Mouse (Mus musculus) urinary bladder, adult 18-20 months (tissue): ENCODE measurements at regions not wholly inside any gene's neighbourhood (a gene's known extent, or its start where the extent isn't known, plus 50 kb on each side); places are given as distances from the start of the nearest gene placed in this dataset.

Source experiments
- DNase-seq, 2 experiments: peaks; one replicate each; pipeline ENCODE4 v3.0.0; 2022; ENCODE audit warnings: low spot score in 2 of 2, mixed read lengths in 2 of 2

DNA sequence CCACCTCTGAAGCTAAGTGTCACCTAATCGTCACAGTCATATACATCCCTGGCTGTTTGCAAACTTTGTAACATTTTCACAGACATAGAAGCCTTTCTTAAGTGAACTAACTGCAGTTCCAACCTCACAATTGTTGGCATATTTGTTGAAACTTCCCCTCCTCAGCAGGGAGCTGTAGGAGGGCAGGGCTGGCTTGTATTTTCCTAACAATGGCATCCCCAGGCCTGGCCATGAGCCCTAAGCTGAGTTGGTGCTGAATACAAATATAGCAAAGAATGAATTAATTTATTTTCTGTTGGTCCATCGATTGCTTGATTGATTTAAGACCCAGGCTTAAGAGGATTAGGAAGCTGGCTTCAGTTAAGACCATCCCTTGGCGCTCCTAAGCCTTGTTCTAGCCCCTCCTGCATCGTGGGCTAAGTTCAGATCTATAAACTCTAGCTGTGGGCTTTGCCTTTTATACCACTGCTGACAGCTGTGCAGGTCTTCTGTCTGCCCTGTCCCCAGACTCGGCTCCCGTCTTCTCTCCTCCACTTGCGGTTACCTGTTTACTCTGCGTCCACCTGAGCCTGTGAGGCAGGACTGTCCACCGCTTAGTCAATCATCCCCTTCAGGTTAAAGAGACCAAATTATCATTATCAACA lies 269.8 kb downstream of the Hlx start:
- DNase-seq, result no peak

DNA sequence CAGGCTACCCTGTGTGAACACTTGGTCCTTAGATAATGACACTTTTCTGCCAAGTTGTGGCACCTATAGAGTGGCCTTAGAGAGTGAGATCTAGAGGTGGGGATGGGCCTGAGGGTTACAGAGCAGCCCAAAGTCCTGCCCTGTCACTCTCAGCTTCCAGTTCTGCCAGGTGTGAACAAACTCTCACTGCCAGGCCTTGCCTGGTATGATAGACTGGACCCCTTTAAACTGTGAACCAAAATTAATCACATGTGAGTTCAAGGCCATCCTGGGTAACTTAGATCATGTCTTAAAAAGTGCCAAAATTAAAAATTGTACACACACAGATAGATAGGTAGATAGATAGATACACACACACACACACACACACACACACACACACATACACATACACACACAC lies 271.0 kb downstream of the Hlx start:
- DNase-seq, result no peak

DNA sequence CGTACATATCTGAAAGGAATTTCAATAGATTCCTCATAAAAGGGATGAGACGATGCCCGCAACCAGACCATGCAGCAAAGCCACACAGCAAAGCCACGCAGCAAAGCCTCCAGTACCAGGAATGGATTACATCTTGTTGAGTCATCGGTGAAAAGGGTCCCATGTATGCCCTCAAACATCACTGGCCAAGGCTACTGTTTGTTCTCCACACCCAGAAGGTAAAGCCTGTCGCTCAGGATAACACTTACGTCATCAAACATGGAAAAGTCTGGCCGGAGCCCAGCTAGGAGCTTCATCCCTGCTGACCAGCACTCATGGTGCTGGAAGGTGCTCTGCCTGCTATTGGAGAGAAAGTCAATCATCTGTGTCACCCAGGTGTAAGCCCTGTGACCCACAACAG lies 275.7 kb downstream of the Hlx start:
- no peak for DNase-seq

DNA sequence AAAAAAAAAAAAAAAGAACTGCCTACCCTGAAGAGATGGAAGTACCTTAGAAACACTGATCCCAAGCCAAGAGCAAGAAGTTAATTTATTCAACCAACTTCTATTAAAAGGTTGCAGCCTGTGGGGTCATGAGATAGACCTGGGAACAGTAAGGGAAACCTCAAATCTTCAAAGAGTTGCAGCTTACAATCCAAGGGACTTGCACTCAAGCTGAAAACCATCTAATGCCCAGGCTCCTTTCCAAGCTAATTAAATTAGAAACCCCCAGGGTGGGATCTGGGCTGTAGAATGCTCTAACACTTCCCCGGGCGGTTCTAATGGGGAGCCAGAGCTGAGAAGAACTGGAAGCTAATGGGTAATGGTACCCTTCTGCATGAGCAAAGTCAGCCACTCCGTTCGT lies 278.0 kb downstream of the Hlx start:
- DNase-seq, result no peak

DNA sequence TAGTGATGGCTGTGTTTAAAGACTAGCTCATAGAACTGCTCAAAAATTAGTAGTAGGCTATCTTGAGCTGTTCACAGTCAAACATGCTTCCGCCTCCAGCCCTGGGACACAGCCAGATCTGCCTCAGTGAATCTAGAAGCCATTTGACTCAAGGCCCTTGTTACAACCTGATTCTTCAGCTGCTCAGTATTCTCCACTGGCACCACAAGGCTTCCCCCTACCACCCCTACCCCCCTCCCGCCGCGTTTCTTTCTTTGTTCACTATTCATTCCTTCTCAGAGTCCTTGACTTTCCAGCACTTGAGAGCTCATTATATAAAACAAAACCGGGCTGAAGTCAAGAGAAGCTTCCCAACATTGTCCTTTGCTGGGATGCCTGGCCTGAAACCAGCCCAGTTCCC lies 278.7 kb downstream of the Hlx start:
- DNase-seq, result no peak

DNA sequence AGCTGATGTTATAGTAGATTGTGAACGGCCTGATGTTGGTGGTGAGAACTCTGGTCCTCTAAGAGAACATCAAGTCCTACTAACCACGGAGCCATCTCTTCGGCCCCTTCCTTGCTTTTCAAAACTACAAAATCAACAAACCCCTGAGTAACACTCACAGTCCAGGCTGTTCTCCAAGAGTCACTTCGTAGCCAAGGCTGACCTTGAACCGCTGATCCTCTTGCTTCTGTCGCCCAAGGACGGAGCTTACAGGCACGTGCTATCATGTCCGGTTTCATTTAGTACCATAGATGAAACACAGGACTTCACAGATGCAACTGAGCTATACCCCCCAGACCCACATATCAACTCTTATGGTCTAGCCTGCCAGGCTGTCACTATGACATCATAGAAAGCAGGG lies 279.4 kb downstream of the Hlx start:
- no peak for DNase-seq

DNA sequence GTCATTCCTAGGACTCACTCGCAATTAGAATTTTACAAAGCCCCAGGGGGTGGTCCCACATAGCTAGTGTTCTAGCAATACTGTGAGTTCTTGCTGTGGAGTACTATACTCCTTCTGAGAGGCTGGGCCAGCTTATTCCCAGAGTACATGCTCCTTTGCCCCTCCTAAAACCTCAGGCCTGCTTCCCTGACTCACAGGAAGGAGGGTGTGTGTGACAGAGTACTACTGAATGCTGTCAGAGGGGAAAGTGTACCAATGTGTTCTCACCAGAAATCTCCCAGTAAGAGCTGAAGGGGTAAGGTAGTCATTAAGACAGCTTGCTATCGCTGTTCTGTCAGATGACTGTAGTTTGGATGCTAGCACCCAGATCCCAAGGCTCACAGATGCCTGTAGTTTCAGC lies 280.7 kb downstream of the Hlx start:
- no peak for DNase-seq

DNA sequence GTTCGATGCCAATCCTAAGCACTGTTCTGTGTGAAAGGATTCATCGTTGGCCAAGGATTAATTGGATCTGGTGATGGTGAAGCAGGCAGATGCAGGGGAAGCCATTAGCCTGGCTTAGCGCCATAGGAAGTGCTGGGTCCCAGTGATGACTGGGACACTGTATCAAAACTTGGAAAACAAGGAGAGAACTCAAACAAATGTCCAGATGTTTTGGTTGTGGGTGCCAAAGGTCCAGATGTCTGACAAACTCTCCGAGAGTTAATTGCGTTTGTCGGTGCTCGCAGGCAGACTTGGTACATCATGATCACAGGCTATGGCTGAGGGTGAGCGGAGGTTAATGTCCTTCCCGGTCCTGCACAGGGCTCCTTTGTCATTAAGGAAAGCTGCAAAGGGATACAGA lies 283.4 kb downstream of the Hlx start:
- no peak for DNase-seq

DNA sequence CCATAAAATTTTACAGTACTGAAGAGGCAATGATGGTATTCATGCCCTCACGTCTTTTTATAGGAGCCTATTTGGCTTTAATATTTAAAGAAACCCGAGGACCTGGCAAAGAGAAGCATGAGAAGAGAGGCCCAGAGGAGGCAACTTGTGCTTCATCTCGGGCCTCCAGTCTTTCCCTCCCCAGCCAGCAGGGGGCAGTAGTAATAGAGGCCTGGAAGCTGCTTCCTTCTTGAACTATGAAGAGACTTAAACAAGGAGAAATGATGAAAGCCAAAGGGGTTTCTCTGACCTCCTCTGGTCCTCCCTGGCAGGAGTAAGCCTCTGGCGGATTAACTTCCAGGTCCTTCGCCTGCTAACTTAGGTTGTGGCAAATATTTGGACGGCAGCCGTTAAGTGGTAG lies 284.5 kb downstream of the Hlx start:
- peak; percentile 58 to 62 for DNase-seq

DNA sequence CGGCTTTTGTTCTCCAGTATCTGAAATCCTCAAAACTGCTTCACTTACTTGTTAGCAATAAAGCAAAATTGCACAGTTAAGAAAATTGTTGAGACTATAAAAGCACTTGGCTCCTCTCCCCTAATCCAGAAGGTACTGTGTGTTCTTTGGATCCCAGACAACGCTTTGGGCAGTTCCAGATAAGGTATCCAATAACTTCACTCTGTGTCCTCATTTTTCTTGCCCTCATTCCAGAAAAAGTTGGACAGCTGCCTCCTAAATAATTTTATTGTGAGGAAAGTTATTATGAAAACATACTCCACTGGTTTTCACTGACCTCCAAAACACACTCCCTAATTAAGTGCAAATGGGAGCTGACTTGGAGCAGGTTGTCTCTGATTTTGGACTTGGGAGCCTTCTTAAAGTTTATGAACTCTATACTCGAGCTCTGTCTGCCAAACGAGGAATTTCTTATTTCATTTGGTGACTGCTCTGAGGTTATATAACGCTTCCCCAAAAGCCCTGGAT lies 285.2 kb downstream of the Hlx start:
- peak in 1 of 2 experiments; percentile 54 for DNase-seq

DNA sequence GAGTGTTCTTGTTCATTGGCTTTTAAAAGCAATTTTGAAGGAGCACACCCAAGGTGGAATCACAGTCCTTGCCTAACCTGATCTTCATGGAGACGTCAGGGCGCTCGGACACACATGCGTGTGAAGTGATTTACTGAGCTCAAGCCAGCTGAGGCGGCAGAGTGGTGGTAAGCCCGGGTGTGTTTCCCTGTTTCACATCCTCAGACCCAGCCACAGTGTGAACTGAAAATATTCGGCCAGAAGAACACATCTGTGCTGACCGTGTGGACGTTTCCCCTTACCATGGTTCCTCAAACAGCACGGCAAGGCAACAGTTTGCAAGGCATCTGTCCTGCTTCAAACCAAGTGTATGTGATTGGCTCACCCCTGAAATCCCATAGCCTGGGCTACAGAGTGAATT lies 288.2 kb downstream of the Hlx start:
- DNase-seq, result no peak

DNA sequence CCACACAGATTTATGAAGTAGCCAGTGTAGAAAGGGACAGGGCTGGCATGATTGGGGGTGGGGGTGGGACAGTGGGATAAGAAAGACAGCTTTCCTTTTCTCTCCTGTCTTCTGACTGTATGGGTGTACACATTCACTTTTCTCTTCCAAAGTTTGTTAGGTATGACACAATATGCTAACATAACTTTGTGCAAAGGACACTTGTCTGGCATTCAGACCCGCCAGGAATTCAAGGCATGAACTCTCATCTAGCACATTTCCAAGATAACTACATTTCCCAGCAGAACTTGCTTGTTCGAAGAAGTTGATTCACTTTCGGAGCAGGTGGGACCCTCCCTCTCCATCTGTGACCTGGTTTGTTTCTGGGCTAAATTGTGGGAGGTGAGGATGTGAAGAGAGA lies 289.7 kb downstream of the Hlx start:
- no peak for DNase-seq

DNA sequence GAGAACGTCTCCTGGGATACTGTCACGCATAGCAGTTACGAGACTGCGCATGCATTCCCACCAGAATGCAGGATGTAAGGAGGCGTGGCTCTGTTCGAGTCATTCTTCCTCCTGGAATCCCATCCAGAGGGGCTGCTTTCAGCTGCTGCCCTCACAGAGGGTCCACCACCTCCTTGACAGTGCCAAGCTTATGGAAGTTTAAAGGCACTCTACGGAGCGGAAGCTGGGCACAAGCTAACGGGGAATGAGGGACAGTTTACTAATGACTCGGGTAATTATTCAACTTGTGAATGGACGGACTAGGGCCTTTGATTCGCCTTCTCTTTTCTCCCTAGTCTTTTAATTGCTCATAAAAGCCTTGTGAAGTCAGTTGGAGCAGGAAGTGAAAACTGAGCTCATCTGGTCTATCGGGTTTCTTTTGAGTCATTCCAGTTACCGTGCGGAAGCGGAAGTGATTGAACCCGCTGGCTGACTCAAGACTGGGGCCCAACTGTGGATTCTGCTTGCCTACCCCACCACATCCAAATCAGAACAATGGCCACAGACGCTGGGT lies 291.3 kb downstream of the Hlx start:
- DNase-seq, result peak in 1 of 2 experiments; percentile 13

DNA sequence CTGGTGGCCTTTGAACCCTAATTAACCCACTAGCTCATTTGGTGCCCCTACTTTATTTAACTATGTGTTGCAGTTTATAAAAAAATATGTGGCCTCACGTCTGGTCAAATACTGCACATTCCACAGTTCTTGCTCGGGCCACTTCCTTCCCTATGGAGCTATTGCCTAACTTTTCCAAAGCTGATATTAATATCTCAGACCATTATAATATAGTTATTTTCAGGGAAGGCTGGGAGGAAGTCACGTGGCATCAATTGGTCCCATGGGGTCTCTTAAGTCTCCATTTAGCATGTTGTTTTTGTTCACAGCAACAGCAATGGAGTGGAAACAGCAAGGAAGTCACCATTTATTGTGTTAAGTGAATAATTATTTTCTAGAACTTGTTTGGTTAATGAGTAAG lies 292.9 kb downstream of the Hlx start:
- DNase-seq, result no peak

DNA sequence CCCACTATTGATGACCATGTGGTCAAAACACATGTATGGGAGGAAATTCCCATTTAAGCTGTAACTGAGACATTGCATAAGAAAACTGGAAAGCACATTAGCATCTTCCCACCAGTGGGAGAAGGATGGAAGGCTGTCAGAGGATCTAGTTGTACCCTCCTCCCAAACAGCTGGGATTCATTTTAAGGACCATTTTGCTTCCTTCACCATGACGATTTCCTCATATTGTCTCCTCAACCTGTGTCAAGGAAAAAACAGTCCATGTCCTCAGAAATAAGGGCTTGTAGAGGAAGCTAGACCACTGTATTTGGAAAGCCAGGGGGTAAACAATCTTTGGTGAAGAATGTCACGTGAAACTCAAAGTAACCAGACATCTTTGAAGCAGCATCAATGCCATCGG lies 296.0 kb downstream of the Hlx start:
- DNase-seq, result no peak

DNA sequence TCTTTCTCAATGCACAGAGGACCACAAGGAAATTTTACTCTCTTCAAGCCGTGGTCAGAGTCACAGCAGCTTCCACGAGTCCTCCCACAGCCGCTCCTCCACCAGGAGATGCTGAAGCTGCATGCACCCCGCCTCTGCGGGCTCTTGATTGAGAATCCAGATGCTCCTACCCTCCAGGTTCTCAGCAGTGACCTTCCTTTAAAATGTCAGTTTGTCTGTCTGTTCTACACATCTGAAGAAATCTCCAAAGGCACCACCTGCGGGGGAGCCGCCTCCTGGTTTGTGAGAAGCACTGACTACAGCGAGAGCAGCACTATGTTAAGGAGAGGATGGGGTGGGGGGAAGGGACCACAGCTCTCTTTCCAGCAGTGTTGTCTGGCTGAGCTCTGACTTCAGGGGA lies 303.8 kb downstream of the Hlx start:
- no peak for DNase-seq

DNA sequence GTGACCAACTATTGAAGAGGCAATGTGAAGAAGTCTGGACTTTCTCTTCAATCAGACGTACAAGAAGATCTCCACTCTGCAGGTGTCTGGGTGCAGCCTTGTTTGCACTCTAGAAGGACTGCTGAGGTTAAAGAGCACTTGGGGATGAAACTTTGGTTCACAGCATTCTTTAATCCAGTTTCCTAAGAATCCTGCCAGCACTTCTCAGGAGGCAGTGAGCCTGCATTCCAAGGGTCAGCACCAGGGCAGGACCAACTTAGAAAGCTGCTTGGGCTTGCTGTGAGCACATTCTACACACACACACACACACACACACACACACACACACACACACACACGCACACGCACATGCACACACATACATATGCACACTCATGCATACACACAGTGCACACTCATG lies 304.4 kb downstream of the Hlx start:
- no peak for DNase-seq

DNA sequence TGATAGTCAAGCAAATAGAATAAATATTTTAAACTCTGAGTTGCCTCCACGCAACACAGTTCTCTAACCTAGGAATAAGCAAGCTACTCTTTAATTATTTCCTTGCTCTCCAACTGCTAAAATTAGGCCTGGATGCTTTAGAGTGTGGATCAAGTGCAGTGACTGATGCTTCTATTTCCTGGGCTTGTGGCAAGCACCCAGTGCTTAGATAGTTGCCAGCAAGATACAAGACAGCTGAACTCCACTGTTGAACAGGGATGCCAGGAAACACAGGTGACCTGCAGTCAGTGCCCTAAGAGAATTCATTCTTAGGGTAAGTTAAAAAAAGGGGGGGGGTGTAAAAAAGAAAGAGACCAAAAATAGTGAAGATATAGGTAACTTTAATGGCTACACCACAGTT lies 306.7 kb downstream of the Hlx start:
- no peak for DNase-seq

DNA sequence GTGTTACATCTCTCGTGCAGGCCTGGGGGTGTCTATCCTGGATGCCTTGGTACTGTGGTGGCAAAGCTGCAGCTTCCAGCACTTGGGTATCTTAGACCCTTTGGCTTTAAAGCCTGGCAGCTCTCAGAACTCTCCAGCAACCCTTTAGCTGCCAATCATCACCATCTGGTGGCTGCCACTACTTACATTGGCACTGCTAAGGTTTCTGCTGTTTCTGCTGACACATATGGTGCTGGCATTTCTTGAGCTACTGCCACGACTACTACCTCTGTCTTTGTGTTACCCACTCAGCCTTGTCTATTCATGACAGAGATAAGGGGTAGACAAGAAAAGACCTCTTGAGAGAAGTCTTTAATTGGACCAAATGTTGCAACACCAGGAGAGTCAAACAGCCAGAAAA lies 308.4 kb downstream of the Hlx start:
- DNase-seq, result no peak

DNA sequence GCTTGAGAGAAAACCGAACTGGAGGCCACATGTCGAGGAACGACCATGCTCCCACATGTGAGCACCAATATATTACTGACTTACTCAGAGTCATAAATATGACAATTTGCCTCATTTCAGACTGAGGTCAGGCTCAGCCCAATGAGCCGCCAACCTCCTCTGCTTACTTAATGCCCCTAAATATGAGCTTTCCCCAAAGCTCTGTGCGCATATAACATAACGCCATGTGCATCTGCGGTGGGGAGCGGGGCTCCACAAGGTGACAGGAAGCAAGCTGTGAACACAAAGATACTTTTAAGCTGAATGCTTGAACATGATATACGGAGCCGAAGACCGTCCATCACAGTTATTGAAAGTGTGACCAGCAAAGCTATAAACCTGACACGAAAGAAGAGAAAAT lies 319.8 kb downstream of the Hlx start:
- DNase-seq, result no peak

DNA sequence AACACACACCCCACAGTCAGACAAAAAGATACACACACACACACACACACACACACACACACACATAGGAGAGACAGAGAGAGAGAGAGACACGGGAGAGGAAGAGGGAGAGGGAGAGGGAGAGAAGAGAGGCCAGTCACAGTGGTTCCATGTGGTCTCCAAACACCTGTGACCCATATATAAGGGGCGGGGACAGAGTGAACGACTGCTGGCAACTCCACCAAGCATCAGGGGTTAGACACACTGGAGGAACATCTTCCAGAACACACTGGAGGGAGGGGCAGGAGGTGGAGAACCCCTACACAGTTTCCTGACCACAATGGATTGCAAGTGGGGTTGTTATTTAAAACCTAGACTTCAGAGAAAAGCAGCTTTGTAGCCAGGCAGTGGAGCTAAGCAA lies 321.4 kb downstream of the Hlx start:
- no peak for DNase-seq

DNA sequence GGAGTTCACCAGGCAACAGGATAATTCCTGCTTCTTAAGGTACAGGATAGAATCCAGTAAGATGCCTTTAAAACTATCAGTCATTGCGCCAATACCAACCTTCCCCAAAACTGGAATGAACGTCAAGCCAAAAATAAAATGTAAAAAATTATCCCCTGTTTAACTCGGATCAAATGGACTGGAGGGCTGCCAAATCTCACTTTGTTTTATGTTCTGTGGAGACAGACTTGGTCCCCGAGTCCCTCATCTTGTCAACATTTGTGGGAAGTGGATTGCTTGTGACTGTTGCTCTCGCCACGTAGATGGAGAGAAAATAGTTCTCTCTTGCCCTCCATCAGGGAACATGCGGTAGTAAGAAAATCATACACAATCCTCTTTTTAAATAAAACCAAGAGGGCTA lies 322.4 kb downstream of the Hlx start:
- no peak for DNase-seq

DNA sequence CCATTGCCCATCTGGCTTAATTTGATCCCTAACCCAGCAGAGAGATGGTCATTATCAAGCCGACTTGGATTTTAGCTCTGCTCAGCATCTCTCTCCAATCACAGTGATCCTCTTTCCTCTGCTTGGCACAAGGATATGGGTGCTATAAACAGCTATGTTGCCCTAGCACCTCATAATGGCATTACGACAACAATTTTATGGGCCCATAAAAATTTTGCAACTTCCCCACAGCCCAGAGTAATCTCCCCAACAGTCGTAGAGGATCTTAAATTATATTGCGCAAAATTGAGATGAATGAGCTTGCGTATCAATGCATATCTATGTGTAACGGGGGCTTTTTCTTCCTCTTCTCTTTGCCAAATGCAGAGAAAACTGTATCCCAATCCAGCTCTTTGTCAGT lies 329.4 kb downstream of the Hlx start:
- peak in 1 of 2 experiments; percentile 43 for DNase-seq

DNA sequence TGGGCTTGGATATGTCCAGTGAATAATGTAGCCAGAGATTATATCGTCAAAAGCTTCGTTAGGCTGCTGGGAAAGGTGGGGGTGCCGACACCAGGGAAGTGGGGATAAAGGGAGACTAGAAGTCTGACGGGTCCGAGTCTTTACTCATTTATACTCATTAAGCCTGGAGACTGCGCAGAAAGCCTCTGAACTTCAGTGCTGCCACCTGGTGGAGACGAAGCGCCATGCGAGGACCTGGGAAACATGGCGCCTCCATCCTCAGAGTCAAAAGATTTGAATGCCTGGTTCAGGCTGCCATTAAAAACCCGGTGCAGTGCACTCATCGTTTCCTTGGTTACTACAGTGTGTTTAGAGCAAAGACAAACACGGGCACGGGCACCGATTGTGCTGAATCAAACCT lies 337.2 kb downstream of the Hlx start:
- DNase-seq, result peak in 1 of 2 experiments; percentile 50
